Mouse (Mus musculus): ENCODE measurements around the gene Cxcr2. TPM values are rescaled to one million over a fixed set of nuclear protein-coding genes. Genes with fewer than 3 reads are reported as not detected.
A peak's percentile ranks its signal among the peaks of the same experiment; 100 is the strongest.
"Not testable (repeated sequence)": the region's sequence is repeated elsewhere in the genome, so short reads cannot be mapped to it uniquely, and the experiment has no call there.

Cxcr2 gene
- polyA plus RNA-seq, 1 experiment from 2014 or later: 0.13 TPM

DNA sequence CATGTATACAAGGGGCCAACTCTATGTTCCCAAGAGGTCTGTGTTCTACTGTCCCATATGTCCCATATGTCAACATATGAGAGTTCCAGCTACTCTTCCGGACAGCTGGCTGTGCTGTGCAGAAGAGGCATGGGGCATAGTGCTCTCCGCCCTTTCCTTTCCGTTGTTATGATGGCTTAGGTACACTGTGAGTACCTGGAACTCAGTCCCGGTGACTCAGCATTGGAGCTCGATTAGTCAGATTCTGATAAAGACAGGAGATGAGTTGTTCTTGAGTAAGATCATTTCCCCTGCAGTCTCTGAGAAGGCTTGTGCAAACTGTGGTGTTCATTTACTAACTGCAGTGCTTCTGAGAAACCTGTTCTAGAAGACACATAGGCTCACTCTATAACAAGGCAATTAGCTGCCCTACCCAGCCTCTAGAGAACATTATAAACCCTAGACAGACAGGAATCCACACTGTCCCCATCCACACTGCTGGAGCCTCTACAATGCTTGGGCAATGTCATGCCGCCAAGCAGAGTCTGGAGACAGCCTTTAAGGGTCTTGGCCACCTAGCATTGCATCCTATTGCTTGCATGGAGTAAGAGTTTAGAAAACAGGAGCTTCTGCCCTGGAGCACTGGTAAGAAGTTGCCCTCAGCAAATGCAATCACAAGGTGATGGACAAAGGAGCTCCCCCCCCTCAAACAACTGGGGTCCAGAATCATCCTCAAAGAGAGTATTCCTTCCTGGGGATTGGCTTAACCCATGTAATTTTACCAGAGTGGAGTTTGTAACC, 4.5 kb upstream of the Cxcr2 start:
- WGBS: 83% methylated on average over 6 of the region's 6 CpGs
- ATAC-seq (replicated peaks; ENCODE audit: insufficient number of reproducible peaks, insufficient read depth, low FRiP score, low read depth): no peak
- peaks cover 15% of the 10 kb centered on the region for H3K4me1 ChIP-seq (replicated peaks)
- no peaks in the 10 kb centered on the region for H3K36me3 ChIP-seq
- H3K9me3 ChIP-seq (replicated peaks): no peaks in the 10 kb centered on the region
- no peak overlapping the region for H3K27ac ChIP-seq
- no peak overlapping the region for H3K4me2 ChIP-seq
- H3K4me3 ChIP-seq: no peak overlapping the region
- H3K9ac ChIP-seq: no peak overlapping the region
- H3K27me3 ChIP-seq: no peaks in the 10 kb centered on the region

DNA sequence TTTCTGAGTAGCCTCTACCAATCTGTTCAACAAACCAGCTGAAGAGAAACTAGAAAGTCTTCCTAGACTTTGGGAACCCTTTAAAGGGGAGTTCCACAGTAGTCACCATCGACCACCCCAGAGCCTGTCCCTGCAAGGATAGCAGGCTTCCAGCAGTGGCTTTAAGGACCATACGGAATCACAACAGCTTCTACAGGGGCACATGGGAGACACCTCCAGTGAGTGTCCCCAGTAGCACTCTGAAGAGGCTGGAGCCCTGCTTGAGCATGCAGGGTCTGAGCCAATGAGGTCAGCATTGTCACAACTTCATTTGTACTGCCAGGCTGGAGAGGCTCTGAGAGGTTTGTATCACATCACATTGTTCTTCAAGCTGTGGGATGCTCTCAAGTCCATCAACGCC, 3.7 kb upstream of the Cxcr2 start:
- 81% methylated on average over 3 of the region's 3 CpGs for WGBS
- no peak for ATAC-seq (replicated peaks; ENCODE audit: insufficient number of reproducible peaks, insufficient read depth, low FRiP score, low read depth)
- Histone ChIP-seq H3K4me2 (no peak overlapping the region), H3K4me1 (replicated peaks) (peaks cover 15% of the 10 kb centered on the region), H3K9ac (no peak overlapping the region), H3K4me3 (no peak overlapping the region), H3K27me3 (no peaks in the 10 kb centered on the region), H3K27ac (no peak overlapping the region), H3K36me3 (no peaks in the 10 kb centered on the region), H3K9me3 (replicated peaks) (no peaks in the 10 kb centered on the region)

GRCm38 (mm10) chr1:74151091-74151490, 2.7 kb upstream of the Cxcr2 start:
- 46% methylated on average over 3 of the region's 3 CpGs for WGBS
- no peak overlapping the region for H3K9ac ChIP-seq
- no peak for ATAC-seq (replicated peaks; ENCODE audit: insufficient number of reproducible peaks, insufficient read depth, low FRiP score, low read depth)

DNA sequence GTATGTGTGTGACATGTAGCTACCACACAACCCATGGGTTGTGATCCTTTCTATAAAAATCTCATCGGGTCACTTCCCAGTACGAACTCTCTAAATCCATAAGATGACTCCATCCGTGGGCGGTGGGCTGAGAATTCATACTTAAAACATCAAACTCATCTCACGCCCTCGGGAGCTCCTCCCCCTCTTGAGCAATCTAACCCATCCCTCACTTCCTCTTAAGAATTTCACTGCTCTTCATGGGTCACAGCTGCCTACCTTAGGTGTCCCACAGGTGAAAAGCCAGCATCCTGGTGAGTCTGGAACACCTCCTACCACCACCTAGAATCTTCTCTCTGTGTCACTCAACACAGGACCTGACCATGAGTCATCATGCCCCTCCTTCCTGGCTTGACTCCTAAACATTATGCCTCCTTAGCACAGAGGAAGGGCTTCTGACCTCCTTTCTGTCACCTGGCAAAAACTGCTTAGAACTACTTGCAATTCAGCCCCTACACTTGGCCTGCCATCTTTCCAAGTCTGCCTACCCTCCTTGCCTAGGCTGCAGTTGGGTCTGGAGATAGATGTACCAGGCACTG, 1.7 kb downstream of the Cxcr2 start:
- Histone ChIP-seq H3K36me3 (no peaks in the 10 kb centered on the region), H3K4me3 (no peak overlapping the region), H3K4me1 (replicated peaks) (peaks cover 15% of the 10 kb centered on the region), H3K9ac (no peak overlapping the region), H3K27ac (no peak overlapping the region), H3K4me2 (no peak overlapping the region), H3K27me3 (no peaks in the 10 kb centered on the region), H3K9me3 (replicated peaks) (no peaks in the 10 kb centered on the region)
- ATAC-seq (replicated peaks; ENCODE audit: insufficient number of reproducible peaks, insufficient read depth, low FRiP score, low read depth): no peak
- WGBS: 80% methylated on average over 6 of the region's 6 CpGs

More at GRCm38 (mm10) chr1:74151091-74151490, 2.7 kb upstream of the Cxcr2 start:
- Histone ChIP-seq H3K27me3 (no peaks in the 10 kb centered on the region), H3K4me1 (replicated peaks) (peaks cover 18% of the 10 kb centered on the region), H3K27ac (no peak overlapping the region), H3K9me3 (replicated peaks) (no peaks in the 10 kb centered on the region), H3K4me3 (no peak overlapping the region), H3K4me2 (no peak overlapping the region), H3K36me3 (no peaks in the 10 kb centered on the region)

- Histone ChIP-seq H3K9me3 (replicated peaks) (no peaks in the 10 kb centered on the region), H3K27ac (peak overlapping the region; percentile 73), H3K27me3 (no peaks in the 10 kb centered on the region), H3K9ac (no peak overlapping the region), H3K36me3 (no peaks in the 10 kb centered on the region), H3K4me3 (no peak overlapping the region), H3K4me1 (replicated peaks) (peaks cover 15% of the 10 kb centered on the region), H3K4me2 (peak overlapping the region; percentile 25)
- 39% methylated on average over 14 of the region's 14 CpGs for WGBS
- no peak for ATAC-seq (replicated peaks; ENCODE audit: insufficient number of reproducible peaks, insufficient read depth, low FRiP score, low read depth)
These were observed 2.7 kb downstream of the Cxcr2 start for GRCm38 (mm10) chr1:74156381-74156910.

DNA sequence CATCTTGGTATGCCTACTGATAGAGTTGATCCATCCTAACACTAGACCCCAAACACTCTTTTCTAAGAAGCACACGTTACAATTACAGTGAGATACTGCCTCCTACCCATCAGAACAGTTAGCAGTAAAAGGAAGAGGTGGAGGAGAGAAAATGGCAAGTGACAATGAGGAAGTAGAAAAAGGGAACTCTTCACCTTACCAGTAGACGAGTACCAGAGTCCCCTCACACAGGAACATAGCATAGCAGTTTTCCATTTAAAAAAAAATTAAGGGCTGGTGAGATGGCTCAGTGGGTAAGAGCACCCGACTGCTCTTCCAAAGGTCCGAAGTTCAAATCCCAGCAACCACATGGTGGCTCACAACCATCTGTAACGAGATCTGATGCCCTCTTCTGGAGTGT, 5.8 kb downstream of the Cxcr2 start:
- H3K27ac ChIP-seq; ATAC-seq (replicated peaks; ENCODE audit: insufficient number of reproducible peaks, insufficient read depth, low FRiP score, low read depth); H3K36me3 ChIP-seq; H3K4me2 ChIP-seq; H3K27me3 ChIP-seq; H3K9ac ChIP-seq; H3K4me3 ChIP-seq; H3K9me3 ChIP-seq (replicated peaks): not testable (repeated sequence)
- WGBS: 80% methylated on average over 5 of the region's 5 CpGs
- peaks cover 15% of the 10 kb centered on the region for H3K4me1 ChIP-seq (replicated peaks)

GRCm38 (mm10) chr1:74160036-74160435, 6.2 kb downstream of the Cxcr2 start:
- Histone ChIP-seq H3K4me1 (replicated peaks) (peaks cover 15% of the 10 kb centered on the region), H3K4me3 (no peak overlapping the region)
- WGBS: 40% methylated on average over 2 of the region's 2 CpGs

DNA sequence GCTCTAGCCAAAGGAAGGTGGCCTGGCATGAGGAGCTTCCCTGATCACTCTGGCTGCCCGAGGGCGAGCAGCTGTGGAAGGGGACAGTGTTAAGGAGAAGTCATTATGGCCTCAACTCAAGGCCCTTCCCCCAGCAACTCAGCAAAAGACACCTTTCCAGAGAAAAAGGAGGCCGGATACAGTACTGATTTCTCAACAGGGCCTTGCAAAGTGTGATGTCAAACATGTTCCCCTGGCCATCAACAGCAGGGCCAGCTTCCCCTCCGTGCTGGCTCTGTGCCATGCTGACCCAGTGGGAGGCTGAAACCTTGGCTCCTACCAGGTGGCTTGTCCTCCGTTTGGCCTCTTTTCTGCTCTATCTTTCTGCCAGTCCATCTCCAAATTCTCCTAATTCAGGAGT, 13.3 kb downstream of the Cxcr2 start:
- Histone ChIP-seq H3K36me3 (no peaks in the 10 kb centered on the region), H3K4me3 (no peak overlapping the region), H3K4me1 (replicated peaks) (no peaks in the 10 kb centered on the region), H3K4me2 (no peak overlapping the region), H3K9me3 (replicated peaks) (no peaks in the 10 kb centered on the region), H3K27ac (no peak overlapping the region), H3K9ac (no peak overlapping the region), H3K27me3 (no peaks in the 10 kb centered on the region)
- no peak for ATAC-seq (replicated peaks; ENCODE audit: insufficient number of reproducible peaks, insufficient read depth, low FRiP score, low read depth)
- WGBS: 73% methylated on average over 5 of the region's 5 CpGs

More at GRCm38 (mm10) chr1:74160036-74160435, 6.2 kb downstream of the Cxcr2 start:
- H3K27ac ChIP-seq: no peak overlapping the region
- H3K9ac ChIP-seq: no peak overlapping the region
- H3K9me3 ChIP-seq (replicated peaks): no peaks in the 10 kb centered on the region
- H3K36me3 ChIP-seq: no peaks in the 10 kb centered on the region
- no peak for ATAC-seq (replicated peaks; ENCODE audit: insufficient number of reproducible peaks, insufficient read depth, low FRiP score, low read depth)
- H3K4me2 ChIP-seq: no peak overlapping the region
- H3K27me3 ChIP-seq: no peaks in the 10 kb centered on the region

DNA sequence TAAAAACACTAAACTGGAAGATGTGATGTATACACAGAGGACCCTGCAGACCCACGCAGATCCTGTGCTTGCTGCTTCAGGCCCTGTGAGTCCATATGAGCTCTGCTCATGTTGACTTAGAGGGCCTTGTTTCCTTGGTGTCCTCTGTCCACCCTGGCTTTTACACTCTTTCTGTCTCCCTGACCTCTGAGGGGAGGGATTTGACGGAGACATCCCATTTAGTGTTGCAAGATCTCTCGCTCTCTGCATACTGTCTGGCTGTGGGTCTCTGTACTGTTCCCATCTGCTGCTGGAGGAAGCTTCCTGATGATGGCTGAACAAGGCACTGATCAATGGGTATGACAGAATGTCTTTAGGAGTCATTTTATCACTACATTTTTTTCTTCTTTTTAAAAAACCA, 15.9 kb downstream of the Cxcr2 start:
- Histone ChIP-seq H3K27ac (no peak overlapping the region), H3K4me1 (replicated peaks) (no peaks in the 10 kb centered on the region), H3K27me3 (no peaks in the 10 kb centered on the region), H3K4me3 (no peak overlapping the region), H3K36me3 (no peaks in the 10 kb centered on the region), H3K9ac (no peak overlapping the region), H3K9me3 (replicated peaks) (no peaks in the 10 kb centered on the region), H3K4me2 (no peak overlapping the region)
- 86% methylated on average over 3 of the region's 3 CpGs for WGBS
- no peak for ATAC-seq (replicated peaks; ENCODE audit: insufficient number of reproducible peaks, insufficient read depth, low FRiP score, low read depth)

DNA sequence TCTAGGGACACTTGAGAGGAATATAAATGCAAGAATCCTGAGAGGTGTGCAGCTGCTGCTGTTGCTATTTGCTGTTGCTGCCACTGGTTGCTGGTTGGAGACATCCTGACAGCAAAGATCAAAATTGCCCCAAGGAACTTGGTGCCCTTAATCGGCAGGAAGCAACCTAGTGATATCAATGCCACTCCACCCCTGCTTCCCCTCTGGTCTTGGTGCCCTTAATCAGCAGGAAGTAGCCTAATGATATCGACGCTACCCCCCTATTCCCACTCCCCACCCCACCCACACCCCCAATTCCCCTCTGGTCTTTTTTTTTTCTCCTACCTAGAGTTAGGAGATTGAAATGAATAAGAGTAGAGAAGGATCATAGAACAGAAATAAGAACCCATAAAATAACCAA, 18.9 kb downstream of the Cxcr2 start:
- Histone ChIP-seq H3K27ac (no peak overlapping the region), H3K9me3 (replicated peaks) (no peaks in the 10 kb centered on the region), H3K4me1 (replicated peaks) (0 out of 2 replicates have a peak, but pooled peaks cover under 1% of the 10 kb centered on the region), H3K4me2 (no peak overlapping the region), H3K27me3 (no peaks in the 10 kb centered on the region), H3K9ac (no peak overlapping the region), H3K4me3 (no peak overlapping the region), H3K36me3 (no peaks in the 10 kb centered on the region)
- 61% methylated on average over 3 of the region's 3 CpGs for WGBS
- ATAC-seq (replicated peaks; ENCODE audit: insufficient number of reproducible peaks, insufficient read depth, low FRiP score, low read depth): no peak

DNA sequence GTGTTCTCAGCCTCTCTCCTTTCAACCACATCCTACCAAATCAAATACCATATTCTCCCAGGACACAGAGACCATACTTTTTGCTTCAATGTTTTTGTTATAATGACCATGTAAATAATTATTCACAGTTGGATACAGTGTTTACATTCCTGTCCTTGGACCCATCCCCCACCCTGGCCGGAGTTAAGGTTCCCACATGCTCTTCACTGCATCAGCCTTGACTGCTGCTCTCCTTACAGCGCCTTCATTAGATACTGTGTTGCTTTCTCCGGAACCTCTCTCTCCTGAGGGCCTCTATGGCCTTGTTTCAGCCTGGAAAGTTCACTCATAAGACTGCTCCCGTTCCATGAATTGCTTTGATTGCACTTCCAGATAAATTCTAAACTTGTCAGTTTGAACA, 21.9 kb downstream of the Cxcr2 start:
- WGBS: 65% methylated on average over 4 of the region's 4 CpGs

DNA sequence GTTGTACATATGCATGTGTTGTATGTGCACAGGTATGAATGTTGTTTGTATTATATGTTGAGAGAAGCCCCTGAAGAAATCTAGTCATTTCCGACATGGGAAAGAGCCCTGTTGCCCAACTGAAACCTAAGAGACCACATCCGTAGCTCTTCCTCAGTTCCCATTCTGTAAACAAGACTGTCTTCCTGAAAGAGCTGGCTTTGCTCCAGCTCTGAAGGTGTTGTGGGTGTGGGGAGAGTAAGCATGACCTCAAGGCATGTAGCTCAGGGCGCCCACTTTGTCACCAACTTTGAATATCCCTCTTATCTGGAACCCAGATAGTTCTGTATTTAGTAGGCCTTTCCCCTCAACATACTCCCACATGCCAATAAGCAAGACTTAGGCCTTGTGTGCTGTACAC, 24.8 kb downstream of the Cxcr2 start:
- Histone ChIP-seq H3K9ac (no peak overlapping the region), H3K4me3 (no peak overlapping the region), H3K27ac (no peak overlapping the region), H3K36me3 (no peaks in the 10 kb centered on the region), H3K27me3 (no peaks in the 10 kb centered on the region), H3K4me1 (replicated peaks) (peaks cover 18% of the 10 kb centered on the region), H3K9me3 (replicated peaks) (no peaks in the 10 kb centered on the region), H3K4me2 (no peak overlapping the region)
- no peak for ATAC-seq (replicated peaks; ENCODE audit: insufficient number of reproducible peaks, insufficient read depth, low FRiP score, low read depth)
- WGBS: 67% methylated on average over 3 of the region's 3 CpGs

More for the DNA sequence above, 21.9 kb downstream of the Cxcr2 start:
- Histone ChIP-seq H3K9ac (no peak overlapping the region), H3K4me1 (replicated peaks) (peaks cover 18% of the 10 kb centered on the region), H3K36me3 (no peaks in the 10 kb centered on the region), H3K27me3 (no peaks in the 10 kb centered on the region), H3K4me2 (no peak overlapping the region), H3K4me3 (no peak overlapping the region), H3K27ac (no peak overlapping the region), H3K9me3 (replicated peaks) (no peaks in the 10 kb centered on the region)
- no peak for ATAC-seq (replicated peaks; ENCODE audit: insufficient number of reproducible peaks, insufficient read depth, low FRiP score, low read depth)

All from heart, embryonic 15.5 days (tissue).